Mouse (Mus musculus): ENCODE results near the gene Tbc1d7.

Gene Tbc1d7

GRCm38 (mm10) chr13:43132859-43133258 lies 38.4 kb downstream of the Tbc1d7 start:
- peak; percentile 50 to 53 for DNase-seq

GRCm38 (mm10) chr13:43131741-43132191 lies 39.5 kb downstream of the Tbc1d7 start:
- peak; percentile 40 to 49 for DNase-seq

GRCm38 (mm10) chr13:43130161-43130560 lies 41.1 kb downstream of the Tbc1d7 start:
- DNase-seq, result no peak

- no peak for DNase-seq
These were observed 46.6 kb downstream of the Tbc1d7 start for GRCm38 (mm10) chr13:43124683-43125074.

GRCm38 (mm10) chr13:43123895-43124682 lies 47.2 kb downstream of the Tbc1d7 start:
- DNase-seq, result no peak

GRCm38 (mm10) chr13:43122306-43123070 lies 48.8 kb downstream of the Tbc1d7 start:
- DNase-seq, result no peak

- DNase-seq, result no peak
These were observed 58.2 kb downstream of the Tbc1d7 start for GRCm38 (mm10) chr13:43113141-43113540.

GRCm38 (mm10) chr13:43112707-43113106 lies 58.6 kb downstream of the Tbc1d7 start:
- DNase-seq, result no peak

- DNase-seq, result peak; percentile 99
These were observed 59.0 kb downstream of the Tbc1d7 start for GRCm38 (mm10) chr13:43112280-43112679.

- DNase-seq, result no peak
These were observed 66.8 kb downstream of the Tbc1d7 start for GRCm38 (mm10) chr13:43104496-43104895.

GRCm38 (mm10) chr13:43102943-43103342 lies 68.4 kb downstream of the Tbc1d7 start:
- no peak for DNase-seq

All from cerebellum, postnatal 10 days (tissue).